Mouse (Mus musculus) hindbrain, embryonic 11.5 days (tissue): Measurements from ENCODE around the gene Fam117b. TPM values are rescaled to one million over a fixed set of nuclear protein-coding genes. Genes with fewer than 3 reads are reported as not detected.

Experiments
- ATAC-seq: fragments of 200-750 bp; cut with Nextera tagmentation; 2 replicates; pipeline ENCODE4 v1.8.0; 2017; ENCODE audit warnings: mild to moderate bottlenecking, moderate TSS enrichment, moderate library complexity; ENCODE audit not compliant: low FRiP score
- DNase-seq: peaks from one replicate; pipeline ENCODE4 v3.0.0-alpha.2; 2015; ENCODE audit warnings: low spot score
- H3K27ac ChIP-seq: fragments of 300-500 bp; sonication (generic); 2 replicates; pipeline ENCODE4 v1.5.1; 2014; ENCODE audit warnings: mild to moderate bottlenecking, low read depth, low read length
- H3K27me3 ChIP-seq: fragments of 300-500 bp; sonication (generic); 2 replicates; pipeline ENCODE4 v1.6.1; 2014; ENCODE audit warnings: mild to moderate bottlenecking, low read length, moderate library complexity, mixed read lengths; ENCODE audit not compliant: control insufficient read depth, insufficient read depth
- H3K36me3 ChIP-seq: fragments of 300-500 bp; sonication (generic); 2 replicates; pipeline ENCODE4 v1.6.1; 2014; ENCODE audit warnings: mild to moderate bottlenecking, low read length, moderate library complexity, mixed read lengths; ENCODE audit not compliant: control insufficient read depth, insufficient read depth
- H3K4me1 ChIP-seq: fragments of 300-500 bp; sonication (generic); replicated peaks from 2 replicates; pipeline ENCODE4 v1.6.1; 2014; ENCODE audit warnings: low read length, mixed read lengths; ENCODE audit not compliant: control insufficient read depth, insufficient read depth
- H3K4me2 ChIP-seq: fragments of 300-500 bp; sonication (generic); replicated peaks from 2 replicates; pipeline ENCODE4 v1.6.1; 2014; ENCODE audit warnings: mild to moderate bottlenecking, low read depth, low read length
- H3K4me3 ChIP-seq: fragments of 300-500 bp; sonication (generic); 2 replicates; pipeline ENCODE4 v1.5.1; 2014; ENCODE audit warnings: low read depth, low read length
- H3K9ac ChIP-seq: fragments of 300-500 bp; sonication (generic); 2 replicates; pipeline ENCODE4 v1.6.1; 2014; ENCODE audit warnings: low read depth, low read length
- H3K9me3 ChIP-seq: fragments of 300-500 bp; sonication (generic); 2 replicates; pipeline ENCODE4 v1.6.1; 2016; ENCODE audit warnings: low read length; ENCODE audit not compliant: control insufficient read depth
- WGBS: fragments of 180-500 bp; shearing (Covaris S2); extraction: QIAGEN DNeasy Blood & Tissue Kit; methylation state at CpG from one replicate; pipeline ENCODE4 v1.1.7; 2014; 5-methylcytosine and 5-hydroxymethylcytosine counted together
- polyA plus RNA-seq: library from polyadenylated mRNA; unstranded; fragments of >200 nt; fragmentation: Nextera tagmentation; extraction: Ambion mirVana; gene quantifications from 2 replicates; pipeline ENCODE4 v1.2.1, GENCODE M21; 2014

The Fam117b gene
- polyA plus RNA-seq, 1 experiment from 2014 or later = 20.2 TPM

DNA sequence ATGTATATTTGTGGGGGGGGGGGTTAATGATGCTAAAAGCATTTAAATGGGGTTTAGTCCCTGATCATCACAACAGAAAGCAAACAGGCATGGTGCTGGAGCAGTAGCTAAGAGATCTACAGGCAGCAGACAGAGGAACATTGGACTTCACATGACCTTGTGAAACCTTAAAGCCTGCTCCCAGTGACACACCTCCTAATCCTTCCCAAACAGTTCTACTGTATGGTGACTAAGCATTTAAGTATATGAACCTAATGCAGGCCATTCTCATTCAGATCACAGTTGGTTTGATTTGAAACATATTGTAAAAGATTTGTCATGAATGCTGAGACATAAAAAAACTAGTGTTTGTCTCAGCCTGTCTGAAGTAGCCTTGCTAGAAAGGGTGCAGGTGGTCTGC is 73.8 kb downstream of the Fam117b start:
- Histone ChIP-seq H3K27me3 (no peaks in the 10 kb centered on the region), H3K9me3 (no peaks in the 10 kb centered on the region), H3K4me2 (no peak overlapping the region), H3K27ac (no peak overlapping the region), H3K4me1 (no peaks in the 10 kb centered on the region), H3K4me3 (no peak overlapping the region), H3K36me3 (peaks cover 3% of the 10 kb centered on the region; the same call in 1 of the 2 replicates), H3K9ac (no peak overlapping the region)
- DNase-seq (no peak), ATAC-seq (no peak)

DNA sequence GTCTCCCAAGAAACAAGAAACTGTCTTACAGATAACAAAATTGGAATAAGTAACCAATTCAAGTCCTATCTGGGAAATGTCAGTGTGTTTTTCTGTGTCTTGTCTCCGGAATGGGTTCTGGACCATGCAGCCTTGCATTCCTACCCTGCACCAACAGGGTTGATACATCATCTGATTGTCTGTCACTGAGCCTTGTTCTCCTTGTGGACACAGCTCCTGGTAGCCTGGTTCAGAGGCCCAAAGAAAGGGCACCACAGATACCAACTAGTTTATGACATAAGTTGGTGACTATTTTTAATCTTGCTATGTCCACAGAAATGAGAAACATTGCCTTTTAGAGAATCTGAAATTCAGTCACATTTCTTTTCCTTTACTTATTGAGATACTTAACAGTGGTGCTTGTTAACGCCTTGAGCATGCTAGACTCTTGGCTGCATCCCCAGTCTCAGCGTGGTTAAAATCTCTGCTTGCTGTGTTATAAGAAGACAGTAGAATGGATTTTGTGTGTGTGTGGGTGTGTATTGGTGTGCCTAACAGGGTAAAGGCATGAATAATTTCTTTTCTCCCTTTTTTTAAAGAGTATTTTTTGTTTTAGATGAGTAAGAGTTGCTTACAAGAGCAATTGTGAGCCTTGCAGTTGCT is 74.7 kb downstream of the Fam117b start:
- no peak overlapping the region for H3K27ac ChIP-seq
- WGBS = over 99% methylated on average over 3 of the region's 3 CpGs

DNA sequence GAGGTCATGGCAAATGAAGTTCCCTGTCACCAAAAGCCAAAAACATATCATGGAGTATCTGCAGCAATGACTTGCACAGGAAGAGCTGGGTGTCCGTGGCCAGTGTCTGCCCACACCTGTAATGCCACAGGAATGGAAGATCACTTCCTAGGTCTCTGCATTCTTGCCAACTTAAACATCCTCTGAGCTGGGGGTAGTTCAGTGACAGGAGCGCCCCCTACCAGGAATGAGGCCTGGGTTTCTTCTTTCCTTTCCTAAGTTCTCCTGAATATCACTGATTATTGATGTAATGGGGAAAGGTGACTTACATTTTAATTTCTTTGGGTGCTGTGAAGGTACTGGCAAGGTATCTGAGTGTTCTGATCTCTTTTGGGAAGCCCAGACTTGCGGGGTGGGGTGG is 82.8 kb downstream of the Fam117b start:
- Histone ChIP-seq H3K36me3 (no peaks in the 10 kb centered on the region), H3K9ac (no peak overlapping the region), H3K4me1 (no peaks in the 10 kb centered on the region), H3K4me2 (no peak overlapping the region), H3K27ac (no peak overlapping the region), H3K27me3 (no peaks in the 10 kb centered on the region), H3K4me3 (no peak overlapping the region), H3K9me3 (no peaks in the 10 kb centered on the region)
- ATAC-seq = no peak
- 49% methylated on average over 3 of the region's 3 CpGs for WGBS
- no peak for DNase-seq

More for the DNA sequence above, 74.7 kb downstream of the Fam117b start:
- no peaks in the 10 kb centered on the region for H3K27me3 ChIP-seq
- H3K9me3 ChIP-seq = no peaks in the 10 kb centered on the region
- H3K9ac ChIP-seq = no peak overlapping the region
- no peak overlapping the region for H3K4me2 ChIP-seq
- ATAC-seq (no peak), DNase-seq (no peak)
- H3K4me1 ChIP-seq = no peaks in the 10 kb centered on the region
- H3K4me3 ChIP-seq = no peak overlapping the region
- no peaks in the 10 kb centered on the region for H3K36me3 ChIP-seq

- no peak for DNase-seq
- Histone ChIP-seq H3K4me2 (no peak overlapping the region), H3K9ac (no peak overlapping the region), H3K4me1 (no peaks in the 10 kb centered on the region), H3K9me3 (no peaks in the 10 kb centered on the region), H3K27me3 (no peaks in the 10 kb centered on the region), H3K4me3 (no peak overlapping the region), H3K36me3 (no peaks in the 10 kb centered on the region), H3K27ac (no peak overlapping the region)
- ATAC-seq = no peak
- WGBS = 71% methylated on average over 5 of the region's 5 CpGs
Measured at GRCm38 (mm10) chr1:59997352-59997751, 84.5 kb downstream of the Fam117b start.

GRCm38 (mm10) chr1:60000319-60000718 is 87.5 kb downstream of the Fam117b start:
- ATAC-seq = no peak
- Histone ChIP-seq H3K9me3 (no peaks in the 10 kb centered on the region), H3K4me3 (no peak overlapping the region), H3K36me3 (no peaks in the 10 kb centered on the region), H3K9ac (no peak overlapping the region), H3K27me3 (no peaks in the 10 kb centered on the region), H3K4me2 (no peak overlapping the region), H3K27ac (no peak overlapping the region), H3K4me1 (no peaks in the 10 kb centered on the region)
- no peak for DNase-seq
- 62% methylated on average over 2 of the region's 2 CpGs for WGBS

GRCm38 (mm10) chr1:60007337-60007736 is 94.5 kb downstream of the Fam117b start:
- Histone ChIP-seq H3K4me3 (no peak overlapping the region), H3K4me2 (no peak overlapping the region), H3K9me3 (no peaks in the 10 kb centered on the region), H3K4me1 (no peaks in the 10 kb centered on the region), H3K36me3 (no peaks in the 10 kb centered on the region), H3K9ac (no peak overlapping the region), H3K27ac (no peak overlapping the region), H3K27me3 (no peaks in the 10 kb centered on the region)
- 89% methylated on average over 10 of the region's 10 CpGs for WGBS
- ATAC-seq (no peak), DNase-seq (no peak)

- no peaks in the 10 kb centered on the region for H3K27me3 ChIP-seq
- H3K27ac ChIP-seq = no peak overlapping the region
- no peak for ATAC-seq
- H3K36me3 ChIP-seq = no peaks in the 10 kb centered on the region
- H3K4me1 ChIP-seq = no peaks in the 10 kb centered on the region
- DNase-seq = no peak
- H3K4me3 ChIP-seq = no peak overlapping the region
- no peaks in the 10 kb centered on the region for H3K9me3 ChIP-seq
- no peak overlapping the region for H3K4me2 ChIP-seq
- 82% methylated on average over 2 of the region's 2 CpGs for WGBS
- no peak overlapping the region for H3K9ac ChIP-seq
Measured at GRCm38 (mm10) chr1:60008743-60009142, 95.9 kb downstream of the Fam117b start.

GRCm38 (mm10) chr1:60013779-60014178 is 101.0 kb downstream of the Fam117b start:
- Histone ChIP-seq H3K4me1 (no peaks in the 10 kb centered on the region), H3K27me3 (no peaks in the 10 kb centered on the region), H3K36me3 (no peaks in the 10 kb centered on the region), H3K27ac (no peak overlapping the region), H3K9me3 (no peaks in the 10 kb centered on the region), H3K4me2 (no peak overlapping the region), H3K9ac (no peak overlapping the region), H3K4me3 (no peak overlapping the region)
- WGBS = 92% methylated on average over 10 of the region's 10 CpGs
- DNase-seq (no peak), ATAC-seq (no peak)

DNA sequence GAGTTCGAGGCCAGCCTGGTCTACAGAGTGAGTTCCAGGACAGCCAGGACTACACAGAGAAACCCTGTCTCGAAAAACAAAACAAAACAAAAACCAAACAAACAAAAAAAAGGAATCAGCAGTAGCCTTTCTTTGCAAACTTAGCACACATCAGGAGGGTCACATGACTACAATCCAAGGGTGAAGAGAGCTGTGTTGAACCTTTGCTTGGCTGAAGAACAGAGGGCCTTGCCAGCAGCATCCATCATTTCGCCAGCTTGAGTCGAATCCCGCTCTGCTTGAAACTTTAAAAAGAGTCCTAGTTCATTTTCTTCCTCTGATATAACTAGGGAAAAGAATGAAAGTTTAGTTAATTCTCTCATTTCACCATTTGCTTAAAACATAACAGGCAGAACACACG is 102.7 kb downstream of the Fam117b start:
- Histone ChIP-seq H3K27ac (no peak overlapping the region), H3K27me3 (no peaks in the 10 kb centered on the region), H3K9me3 (no peaks in the 10 kb centered on the region), H3K9ac (no peak overlapping the region), H3K4me3 (no peak overlapping the region), H3K4me1 (no peaks in the 10 kb centered on the region), H3K36me3 (no peaks in the 10 kb centered on the region), H3K4me2 (no peak overlapping the region)
- WGBS = 92% methylated on average over 6 of the region's 6 CpGs
- DNase-seq (no peak), ATAC-seq (no peak)
